Mouse (Mus musculus): Measurements from ENCODE around the gene Samd11. TPM values are rescaled to one million over a fixed set of nuclear protein-coding genes. Genes with fewer than 3 reads are reported as not detected.

Samd11 gene
- polyA plus RNA-seq, 1 experiment from 2014 or later, result 1.1 TPM

GRCm38 (mm10) chr4:156203413-156204131 lies 51.9 kb downstream of the Samd11 start:
- Histone ChIP-seq H3K36me3 (no peaks in the 10 kb centered on the region), H3K4me1 (peaks cover 22% of the 10 kb centered on the region), H3K27ac (peak overlapping the region; percentile 77), H3K4me3 (peak overlapping the region; percentile 67), H3K27me3 (ENCODE audit: low read depth, poor library complexity, severe bottlenecking) (peaks cover 42% of the 10 kb centered on the region), H3K9me3 (replicated peaks) (no peaks in the 10 kb centered on the region)
- DNase-seq (ENCODE audit: low spot score), result peak; percentile 68
- WGBS, result under 1% methylated on average over 49 of the region's 49 CpGs

GRCm38 (mm10) chr4:156203001-156203412 lies 52.5 kb downstream of the Samd11 start, which contains the start of gene AW011738:
Gene AW011738, plus strand, starts transcription at chr4:156203304.
- H3K4me1 ChIP-seq, result peaks cover 23% of the 10 kb centered on the region
- DNase-seq (ENCODE audit: low spot score), result peak; percentile 82
- WGBS, result under 1% methylated on average over 32 of the region's 39 CpGs
- H3K27ac ChIP-seq, result peak within 1 kb of the TSS; percentile 77
- no peaks in the 10 kb centered on the region for H3K36me3 ChIP-seq
- no peaks in the 10 kb centered on the region for H3K9me3 ChIP-seq (replicated peaks)
- peak within 1 kb of the TSS; percentile 67 for H3K4me3 ChIP-seq
- peaks cover 42% of the 10 kb centered on the region for H3K27me3 ChIP-seq (ENCODE audit: low read depth, poor library complexity, severe bottlenecking)

DNA sequence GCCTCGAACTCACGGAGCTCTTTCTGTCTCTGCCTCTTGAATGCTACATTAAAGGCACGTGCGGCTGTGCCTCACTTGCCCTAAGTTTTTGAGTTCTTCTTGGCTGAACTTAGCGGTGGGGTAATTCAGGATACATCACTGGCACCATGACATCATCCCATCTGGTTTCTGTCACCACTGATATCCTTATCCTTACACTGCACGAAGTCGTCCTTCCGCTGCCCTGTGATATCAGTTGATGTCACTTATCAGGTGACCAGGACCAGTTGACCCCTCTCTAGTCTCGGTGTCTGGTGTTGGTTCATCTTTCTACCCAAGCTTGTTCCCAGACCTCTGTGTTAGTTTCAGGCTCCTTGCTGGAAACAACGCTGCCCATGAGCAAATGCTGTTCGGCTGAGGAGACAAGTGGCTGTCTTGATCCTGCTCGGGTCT lies 53.0 kb downstream of the Samd11 start:
- WGBS, result 40% methylated on average over 12 of the region's 12 CpGs
- no peak for DNase-seq (ENCODE audit: low spot score)
- Histone ChIP-seq H3K9me3 (replicated peaks) (no peaks in the 10 kb centered on the region), H3K36me3 (no peaks in the 10 kb centered on the region), H3K27me3 (ENCODE audit: low read depth, poor library complexity, severe bottlenecking) (peaks cover 42% of the 10 kb centered on the region), H3K27ac (peak overlapping the region; percentile 77), H3K4me1 (peaks cover 26% of the 10 kb centered on the region), H3K4me3 (peak overlapping the region; percentile 67)

DNA sequence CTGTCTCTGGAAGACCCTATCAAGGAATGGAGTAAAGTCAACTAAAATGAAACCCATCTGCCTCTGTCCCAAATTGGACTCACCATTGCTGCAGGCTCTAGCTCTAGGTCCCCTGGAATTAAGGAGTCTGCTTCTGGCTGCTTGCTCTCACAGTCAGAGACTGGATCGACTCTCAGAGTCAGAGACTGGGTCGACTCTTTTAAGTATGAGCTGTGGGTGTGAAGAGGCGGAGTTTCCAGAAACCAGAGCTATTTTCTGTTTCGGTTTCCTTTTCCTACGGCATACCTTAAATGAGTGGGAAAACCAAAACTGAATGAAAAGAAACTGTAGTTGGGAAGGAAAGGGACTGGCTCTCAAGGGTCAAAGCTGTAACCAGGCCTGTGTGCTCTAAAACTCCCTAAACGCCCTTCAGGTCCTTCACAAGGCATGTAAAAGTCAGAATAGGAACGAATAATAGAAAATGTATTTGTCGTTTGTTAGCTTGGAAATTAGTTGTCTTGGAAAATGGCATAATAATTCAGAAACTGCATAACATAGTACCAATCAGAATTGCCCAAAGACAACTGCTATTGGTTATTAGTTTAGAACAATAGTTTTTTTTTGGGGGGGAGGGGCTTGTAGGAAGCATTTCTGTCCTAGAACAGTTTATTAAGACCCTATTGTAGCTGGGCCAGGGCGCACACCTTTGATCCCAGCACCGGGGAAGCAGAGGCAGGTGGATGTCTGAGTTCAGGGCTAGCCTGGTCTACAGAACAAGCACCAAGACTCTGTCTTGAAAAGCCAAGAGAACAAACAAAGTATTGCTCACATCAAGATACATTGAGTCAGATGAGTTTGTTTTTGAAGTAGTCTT lies 54.6 kb downstream of the Samd11 start, which contains the start of gene Isg15:
Gene Isg15 (minus strand): TSS at position 196 of the 853 bp plus-strand sequence.
- Histone ChIP-seq H3K9me3 (replicated peaks) (no peaks in the 10 kb centered on the region), H3K27me3 (ENCODE audit: low read depth, poor library complexity, severe bottlenecking) (peaks cover 42% of the 10 kb centered on the region), H3K36me3 (no peaks in the 10 kb centered on the region), H3K4me3 (no peak within 1 kb of the TSS), H3K27ac (no peak within 1 kb of the TSS), H3K4me1 (peaks cover 40% of the 10 kb centered on the region)
- DNase-seq (ENCODE audit: low spot score), result no peak
- WGBS, result 61% methylated on average over 10 of the region's 10 CpGs

DNA sequence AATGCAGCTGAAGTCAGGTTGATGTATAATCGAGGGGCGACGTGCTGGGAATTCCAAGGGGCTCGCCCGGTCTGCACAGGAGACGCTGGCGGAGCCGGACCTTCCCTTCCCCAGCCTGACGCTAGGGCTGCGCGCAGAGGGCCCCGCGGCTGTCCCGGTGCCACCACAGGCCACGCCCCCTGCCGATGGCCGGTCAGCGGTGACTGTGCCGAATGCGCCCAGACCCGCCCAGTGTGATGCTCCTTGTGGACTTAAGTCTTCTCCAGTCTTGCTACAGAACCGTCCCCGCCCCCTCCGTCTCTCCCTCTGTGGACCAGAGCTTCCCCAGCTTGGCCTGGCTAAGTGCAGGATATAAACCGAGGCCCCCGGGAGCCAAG lies 57.6 kb downstream of the Samd11 start:
- H3K27ac ChIP-seq, result peak overlapping the region; percentile 96
- WGBS, result under 1% methylated on average over 26 of the region's 26 CpGs
- peak overlapping the region; percentile 97 for H3K4me3 ChIP-seq
- no peaks in the 10 kb centered on the region for H3K9me3 ChIP-seq (replicated peaks)
- no peak for DNase-seq (ENCODE audit: low spot score)
- peaks cover 53% of the 10 kb centered on the region for H3K4me1 ChIP-seq
- peaks cover 13% of the 10 kb centered on the region for H3K27me3 ChIP-seq (ENCODE audit: low read depth, poor library complexity, severe bottlenecking)
- H3K36me3 ChIP-seq, result peaks cover 26% of the 10 kb centered on the region

DNA sequence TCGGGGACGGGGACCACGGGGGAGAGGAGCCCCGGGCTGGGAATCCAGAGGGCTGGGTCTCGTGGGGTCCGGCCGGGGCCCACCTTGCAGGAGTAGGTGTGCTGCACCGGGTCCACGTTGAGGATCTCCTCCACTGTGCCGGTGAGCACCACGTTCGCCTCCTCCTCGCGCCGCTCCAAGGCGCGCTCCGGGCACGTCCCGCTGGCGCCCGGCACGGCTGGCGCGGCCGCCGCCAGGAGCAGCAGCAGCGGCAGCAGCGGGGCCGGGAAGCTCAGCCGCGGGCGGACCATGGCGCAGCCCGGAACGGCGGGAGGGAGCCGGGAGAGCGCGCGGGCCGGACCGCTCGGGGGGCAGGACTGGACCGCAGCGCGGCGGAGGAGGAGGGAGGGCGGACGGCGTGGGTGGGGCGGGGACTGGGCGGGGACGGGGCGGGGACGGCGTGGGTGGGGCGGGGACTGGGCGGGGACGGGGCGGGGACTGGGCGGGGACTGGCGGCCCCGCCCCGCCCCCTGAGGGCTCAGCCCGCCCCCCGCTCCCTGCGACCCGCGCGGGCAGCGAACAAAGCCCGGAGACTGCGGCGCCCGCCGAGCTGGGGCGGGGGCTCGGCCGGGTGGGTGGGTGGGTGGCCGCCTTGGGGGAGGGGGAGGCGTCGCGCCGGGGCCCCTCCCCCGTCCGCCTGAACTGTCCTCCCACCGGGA lies 58.2 kb downstream of the Samd11 start, which contains the start of gene Agrn:
Gene Agrn (minus strand): TSS at position 358 of the 698 bp plus-strand sequence.
- Histone ChIP-seq H3K4me3 (peak within 1 kb of the TSS; percentile 97), H3K4me1 (peaks cover 54% of the 10 kb centered on the region), H3K36me3 (peaks cover 31% of the 10 kb centered on the region), H3K9me3 (replicated peaks) (no peaks in the 10 kb centered on the region), H3K27me3 (ENCODE audit: low read depth, poor library complexity, severe bottlenecking) (peaks cover 8% of the 10 kb centered on the region), H3K27ac (peak within 1 kb of the TSS; percentile 96)
- under 1% methylated on average over 58 of the region's 88 CpGs for WGBS
- peak; percentile 93 for DNase-seq (ENCODE audit: low spot score)

Small RNAs within 50 kb of the gene (microRNA-seq; reads per million reads assigned to microRNA genes)
- 8.5 reads per million, percentile 16 among the genes with 10 or more reads in this experiment for gene Mir7658

Other genes starting within 250 kb of the Samd11 start
- gene Tnfrsf4, start 241.8 kb downstream of the Samd11 start, polyA plus RNA-seq (2016; fragmentation: Nextera tagmentation; extraction: Ambion mirVana), result 0.60 and 0.61 TPM in 2 replicates
- gene Tnfrsf18, start 229.5 kb downstream of the Samd11 start, polyA plus RNA-seq (2016; fragmentation: Nextera tagmentation; extraction: Ambion mirVana), result 1.2 and 1.5 TPM in 2 replicates
- 0.54 and 0.67 TPM in 2 replicates for gene Ttll10, start 196.2 kb downstream of the Samd11 start, polyA plus RNA-seq (2016; fragmentation: Nextera tagmentation; extraction: Ambion mirVana)
- gene 9430015G10Rik, start 145.7 kb downstream of the Samd11 start, polyA plus RNA-seq (2016; fragmentation: Nextera tagmentation; extraction: Ambion mirVana), result 76.0 and 78.5 TPM in 2 replicates
- gene Rnf223, start 125.1 kb downstream of the Samd11 start, polyA plus RNA-seq (2016; fragmentation: Nextera tagmentation; extraction: Ambion mirVana), result 0.77 and 0.96 TPM in 2 replicates
- 36.5 and 49.0 TPM in 2 replicates for gene Agrn, start 58.2 kb downstream of the Samd11 start, polyA plus RNA-seq (2016; fragmentation: Nextera tagmentation; extraction: Ambion mirVana)
- gene Isg15, start 54.8 kb downstream of the Samd11 start, polyA plus RNA-seq (2016; fragmentation: Nextera tagmentation; extraction: Ambion mirVana), result 0.20 and 0.45 TPM in 2 replicates
- gene AW011738, start 52.4 kb downstream of the Samd11 start, polyA plus RNA-seq (2016; fragmentation: Nextera tagmentation; extraction: Ambion mirVana), result 1.1 and 1.2 TPM in 2 replicates
- 0.18 and 0.29 TPM in 2 replicates for gene Perm1, start 39.8 kb downstream of the Samd11 start, polyA plus RNA-seq (2016; fragmentation: Nextera tagmentation; extraction: Ambion mirVana)
- 24.2 and 25.2 TPM in 2 replicates for gene Plekhn1, start 20.8 kb downstream of the Samd11 start, polyA plus RNA-seq (2016; fragmentation: Nextera tagmentation; extraction: Ambion mirVana)
- 103 and 141 TPM in 2 replicates for gene Noc2l, start 19.6 kb downstream of the Samd11 start, polyA plus RNA-seq (2016; fragmentation: Nextera tagmentation; extraction: Ambion mirVana)
- gene Vmn2r-ps159, start 75.4 kb upstream of the Samd11 start, polyA plus RNA-seq (2016; fragmentation: Nextera tagmentation; extraction: Ambion mirVana), result not detected in 2 replicates